Mouse (Mus musculus): ENCODE results near the gene Ndufb10. TPM values are rescaled to one million over a fixed set of nuclear protein-coding genes. Genes with fewer than 3 reads are reported as not detected.
A peak's percentile ranks its signal among the peaks of the same experiment; 100 is the strongest.

Gene Ndufb10
- polyA plus RNA-seq, 1 experiment from 2014 or later, result 269 TPM

GRCm38 (mm10) chr17:24736330-24737051, 12.2 kb upstream of the Ndufb10 start, which contains the start of gene Msrb1:
Gene Msrb1, plus strand, starts transcription at chr17:24736642.
- WGBS, result 1% methylated on average over 29 of the region's 29 CpGs

GRCm38 (mm10) chr17:24735446-24735845, 11.2 kb upstream of the Ndufb10 start:
- H3K9ac ChIP-seq (ENCODE audit: low read length), result no peak overlapping the region
- peaks cover 7% of the 10 kb centered on the region; the same call in 1 of the 2 replicates for H3K4me1 ChIP-seq (replicated peaks; ENCODE audit: control insufficient read depth, insufficient read depth)
- DNase-seq (ENCODE audit: low spot score) (no peak), ATAC-seq (ENCODE audit: low FRiP score, low TSS enrichment) (no peak)
- no peaks in the 10 kb centered on the region for H3K27me3 ChIP-seq (ENCODE audit: control insufficient read depth, insufficient read depth, low read length)
- H3K4me3 ChIP-seq (ENCODE audit: low read depth, low read length), result no peak overlapping the region
- H3K27ac ChIP-seq (replicated peaks), result peak overlapping the region; percentile 87; the same call in 1 of the 2 replicates
- 83% methylated on average over 7 of the region's 7 CpGs for WGBS
- H3K9me3 ChIP-seq (ENCODE audit: control insufficient read depth, low read length), result no peaks in the 10 kb centered on the region
- TF ChIP-seq CTCF (IDR thresholded peaks at IDR 0.05; ENCODE audit: low read depth) (no peak), EP300 (optimal IDR thresholded peaks at IDR 0.05) (no peak)
- H3K36me3 ChIP-seq (ENCODE audit: control insufficient read depth, insufficient read depth, low read length), result no peaks in the 10 kb centered on the region
- H3K4me2 ChIP-seq (replicated peaks; ENCODE audit: low read depth), result no peak overlapping the region

More at GRCm38 (mm10) chr17:24736330-24737051, 12.2 kb upstream of the Ndufb10 start, which contains the start of gene Msrb1:
- H3K9me3 ChIP-seq (ENCODE audit: control insufficient read depth, low read length), result no peaks in the 10 kb centered on the region
- peak within 1 kb of the TSS; percentile 87 for H3K27ac ChIP-seq (replicated peaks)
- TF ChIP-seq EP300 (optimal IDR thresholded peaks at IDR 0.05) (no peak), CTCF (IDR thresholded peaks at IDR 0.05; ENCODE audit: low read depth) (0 out of 2 replicates have a peak, but pooled peaks have one; percentile 1)
- H3K9ac ChIP-seq (ENCODE audit: low read length), result peak within 1 kb of the TSS; percentile 79
- DNase-seq (ENCODE audit: low spot score), result peak; percentile 98
- peak within 1 kb of the TSS; percentile 87 for H3K4me2 ChIP-seq (replicated peaks; ENCODE audit: low read depth)
- peak; percentile 96 for ATAC-seq (ENCODE audit: low FRiP score, low TSS enrichment)
- H3K27me3 ChIP-seq (ENCODE audit: control insufficient read depth, insufficient read depth, low read length), result no peaks in the 10 kb centered on the region
- H3K4me1 ChIP-seq (replicated peaks; ENCODE audit: control insufficient read depth, insufficient read depth), result peaks cover 7% of the 10 kb centered on the region; the same call in 1 of the 2 replicates
- H3K4me3 ChIP-seq (ENCODE audit: low read depth, low read length), result peak within 1 kb of the TSS; percentile 65
- peaks cover 5% of the 10 kb centered on the region; the same call in 1 of the 2 replicates for H3K36me3 ChIP-seq (ENCODE audit: control insufficient read depth, insufficient read depth, low read length)

GRCm38 (mm10) chr17:24734513-24734912, 10.2 kb upstream of the Ndufb10 start:
- H3K4me3 ChIP-seq (ENCODE audit: low read depth, low read length), result no peak overlapping the region
- no peak for TF ChIP-seq EP300 (optimal IDR thresholded peaks at IDR 0.05)
- 0 out of 2 replicates have a peak, but pooled peaks have one; percentile 36 for TF ChIP-seq CTCF (IDR thresholded peaks at IDR 0.05; ENCODE audit: low read depth)
- peaks cover 7% of the 10 kb centered on the region; the same call in 1 of the 2 replicates for H3K4me1 ChIP-seq (replicated peaks; ENCODE audit: control insufficient read depth, insufficient read depth)
- H3K27ac ChIP-seq (replicated peaks), result no peak overlapping the region
- DNase-seq (ENCODE audit: low spot score) (no peak), ATAC-seq (ENCODE audit: low FRiP score, low TSS enrichment) (no peak)
- no peaks in the 10 kb centered on the region for H3K27me3 ChIP-seq (ENCODE audit: control insufficient read depth, insufficient read depth, low read length)
- 76% methylated on average over 1 of the region's 1 CpGs for WGBS
- H3K36me3 ChIP-seq (ENCODE audit: control insufficient read depth, insufficient read depth, low read length), result no peaks in the 10 kb centered on the region
- no peaks in the 10 kb centered on the region for H3K9me3 ChIP-seq (ENCODE audit: control insufficient read depth, low read length)
- H3K4me2 ChIP-seq (replicated peaks; ENCODE audit: low read depth), result no peak overlapping the region
- H3K9ac ChIP-seq (ENCODE audit: low read length), result no peak overlapping the region

- Histone ChIP-seq H3K27me3 (ENCODE audit: control insufficient read depth, insufficient read depth, low read length) (no peaks in the 10 kb centered on the region), H3K4me3 (ENCODE audit: low read depth, low read length) (no peak overlapping the region), H3K4me1 (replicated peaks; ENCODE audit: control insufficient read depth, insufficient read depth) (peaks cover 7% of the 10 kb centered on the region; the same call in 1 of the 2 replicates), H3K27ac (replicated peaks) (no peak overlapping the region), H3K9ac (ENCODE audit: low read length) (no peak overlapping the region), H3K36me3 (ENCODE audit: control insufficient read depth, insufficient read depth, low read length) (no peaks in the 10 kb centered on the region), H3K4me2 (replicated peaks; ENCODE audit: low read depth) (no peak overlapping the region), H3K9me3 (ENCODE audit: control insufficient read depth, low read length) (no peaks in the 10 kb centered on the region)
- ATAC-seq (ENCODE audit: low FRiP score, low TSS enrichment), result no peak
- WGBS, result 87% methylated on average over 21 of the region's 21 CpGs
- TF ChIP-seq EP300 (optimal IDR thresholded peaks at IDR 0.05), result no peak
- DNase-seq (ENCODE audit: low spot score), result no peak
These were observed 9.3 kb upstream of the Ndufb10 start for GRCm38 (mm10) chr17:24733434-24734050.

- no peak overlapping the region for H3K4me3 ChIP-seq (ENCODE audit: low read depth, low read length)
- peaks cover 5% of the 10 kb centered on the region; the same call in 1 of the 2 replicates for H3K4me1 ChIP-seq (replicated peaks; ENCODE audit: control insufficient read depth, insufficient read depth)
- H3K36me3 ChIP-seq (ENCODE audit: control insufficient read depth, insufficient read depth, low read length), result no peaks in the 10 kb centered on the region
- no peaks in the 10 kb centered on the region for H3K9me3 ChIP-seq (ENCODE audit: control insufficient read depth, low read length)
- no peak for ATAC-seq (ENCODE audit: low FRiP score, low TSS enrichment)
- H3K27ac ChIP-seq (replicated peaks), result no peak overlapping the region
- 80% methylated on average over 12 of the region's 12 CpGs for WGBS
- H3K4me2 ChIP-seq (replicated peaks; ENCODE audit: low read depth), result no peak overlapping the region
- no peak overlapping the region for H3K9ac ChIP-seq (ENCODE audit: low read length)
- no peaks in the 10 kb centered on the region for H3K27me3 ChIP-seq (ENCODE audit: control insufficient read depth, insufficient read depth, low read length)
- DNase-seq (ENCODE audit: low spot score), result no peak
- TF ChIP-seq EP300 (optimal IDR thresholded peaks at IDR 0.05) (no peak), CTCF (IDR thresholded peaks at IDR 0.05; ENCODE audit: low read depth) (no peak)
These were observed 8.1 kb upstream of the Ndufb10 start for GRCm38 (mm10) chr17:24732233-24732935.

Data from stomach, postnatal 0 days (tissue).